Mouse (Mus musculus): ENCODE data around the gene Zfp42. TPM values are rescaled to one million over a fixed set of nuclear protein-coding genes. Genes with fewer than 3 reads are reported as not detected.

The Zfp42 gene
- total RNA-seq, 2 experiments from 2014 or later = not detected

- no peak for DNase-seq (ENCODE audit: low spot score in 2 of 2)
Observed at GRCm38 (mm10) chr8:43255695-43256094, 51.1 kb downstream of the Zfp42 start.

- no peak for DNase-seq (ENCODE audit: low spot score in 2 of 2)
Observed at GRCm38 (mm10) chr8:43251653-43252052, 55.1 kb downstream of the Zfp42 start.

- DNase-seq (ENCODE audit: low spot score in 2 of 2) = no peak
Observed at GRCm38 (mm10) chr8:43248707-43249106, 58.1 kb downstream of the Zfp42 start.

Other genes with a start within 250 kb of the Zfp42 start
- not detected for gene Triml1, start 165.5 kb downstream of the Zfp42 start, total RNA-seq (2021)
- not detected for gene Triml2, start 126.4 kb downstream of the Zfp42 start, total RNA-seq (2021)
- not detected for gene Adam26b, start 221.1 kb upstream of the Zfp42 start, total RNA-seq (2021)